Mouse (Mus musculus): ENCODE data around the gene Hnrnph1.

Hnrnph1 gene

DNA sequence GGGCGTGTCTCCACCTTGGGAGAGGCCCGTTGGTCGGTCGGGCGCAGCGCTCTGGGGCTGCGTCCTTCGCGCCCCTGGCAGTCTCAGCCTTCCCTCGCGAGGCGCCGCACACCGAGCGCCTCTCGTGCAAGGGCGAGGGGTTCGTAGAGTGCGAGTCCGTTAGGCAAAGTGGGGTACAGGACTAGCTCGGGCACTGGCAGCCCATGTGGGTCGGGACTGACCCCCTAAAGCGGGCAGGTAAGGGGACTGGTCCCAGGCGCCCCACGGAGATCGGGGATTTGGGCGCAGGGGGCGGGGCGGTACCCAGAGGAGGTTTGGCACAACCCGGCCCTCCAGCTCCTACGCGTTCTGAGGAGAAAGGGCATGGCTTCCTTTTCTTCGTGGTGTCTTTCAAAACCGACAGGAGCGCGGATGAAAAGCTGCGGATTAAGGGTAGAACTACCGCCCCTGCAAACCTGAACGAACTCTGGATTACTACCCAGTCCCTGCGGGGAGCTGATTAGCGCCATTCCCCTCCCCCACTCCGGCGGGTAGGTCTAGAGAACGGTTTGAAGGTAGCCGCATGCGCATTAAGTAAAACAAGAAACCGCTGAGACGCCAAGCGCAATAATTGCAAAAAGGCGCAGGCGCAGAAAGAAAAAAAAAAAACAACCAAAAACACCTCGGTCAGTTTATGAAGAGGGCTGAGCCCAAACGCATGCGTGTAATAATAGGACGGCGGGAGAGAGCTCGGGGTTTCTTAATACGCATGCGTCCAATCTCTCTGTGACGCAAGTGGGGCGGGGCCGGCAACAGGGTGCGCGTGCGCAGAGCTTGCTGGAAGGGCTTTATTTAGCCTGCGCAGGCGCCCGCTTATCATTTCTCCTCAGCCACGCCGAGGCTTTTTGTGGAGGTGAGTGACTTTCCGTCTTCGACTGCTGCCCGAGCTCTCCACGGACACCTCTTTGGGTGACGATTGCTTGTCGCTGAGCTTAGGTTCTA, at the start of gene Hnrnph1:
Hnrnph1 (plus strand) TSS at position 80 of the 981 bp plus-strand sequence.
- peak; percentile 100 for DNase-seq

DNA sequence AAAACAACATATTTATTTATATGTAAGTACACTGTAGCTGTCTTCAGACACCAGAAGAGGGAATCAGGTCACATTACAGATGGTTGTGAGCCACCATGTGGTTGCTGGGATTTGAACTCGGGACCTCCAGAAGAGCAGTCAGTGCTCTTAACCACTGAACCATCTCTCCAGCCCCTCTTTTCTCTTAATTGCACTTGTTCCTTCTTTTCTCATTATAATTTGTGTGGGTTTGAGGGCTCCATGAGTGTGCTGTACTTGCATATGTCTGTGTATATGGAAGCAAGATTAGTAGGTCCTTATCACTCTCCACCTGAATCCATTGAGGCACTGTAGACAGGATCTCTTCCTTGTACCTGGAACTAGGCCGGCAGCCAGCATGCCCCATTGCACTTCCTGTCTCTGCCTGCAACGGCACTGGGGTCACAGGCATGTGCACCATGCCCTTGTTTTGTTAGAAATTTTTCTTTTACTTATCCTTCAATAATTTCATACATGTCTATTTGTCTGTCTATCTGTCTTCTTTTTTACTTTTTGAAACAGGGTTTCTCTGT, 48.6 kb upstream of the Hnrnph1 start:
- peak; percentile 42 for DNase-seq

DNA sequence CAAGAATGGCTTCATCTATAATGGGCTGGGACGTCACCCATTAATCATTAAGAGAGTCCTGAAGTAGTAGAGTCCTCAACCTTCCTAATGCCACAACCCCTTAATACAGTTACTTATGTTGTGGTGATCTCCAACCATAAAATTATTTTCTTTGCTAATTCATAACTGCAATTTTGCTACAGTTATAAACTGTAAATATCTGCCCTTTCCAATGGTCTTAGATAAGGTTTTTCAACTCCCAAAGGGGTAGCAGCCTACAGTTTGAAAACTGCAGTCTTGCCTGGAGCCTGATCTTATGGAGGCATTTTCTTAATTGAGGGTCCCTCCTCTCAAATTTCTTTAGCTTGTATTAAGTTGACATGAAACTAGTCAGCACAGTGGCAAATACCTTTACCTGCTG, 47.4 kb upstream of the Hnrnph1 start:
- DNase-seq: peak; percentile 1

DNA sequence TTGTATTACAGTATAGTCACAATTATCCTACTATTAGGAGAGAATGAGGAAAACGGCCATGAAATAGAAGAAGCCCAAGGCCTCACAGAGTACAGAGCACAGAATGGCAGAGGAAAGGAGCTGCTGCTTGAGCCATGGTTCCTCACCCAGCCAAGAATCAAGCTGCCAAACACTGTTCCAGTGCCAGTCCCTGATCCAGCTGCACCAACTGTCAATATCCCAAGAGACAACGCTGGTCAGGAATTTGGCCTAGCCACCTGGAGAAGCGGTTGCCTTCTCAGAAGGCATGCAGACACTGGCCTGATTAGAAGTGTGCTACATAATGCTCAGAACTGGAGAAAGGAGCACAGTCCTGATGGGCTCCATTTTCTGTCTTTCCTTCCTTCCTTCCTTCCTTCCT, 43.6 kb upstream of the Hnrnph1 start:
- peak; percentile 86 for DNase-seq

DNA sequence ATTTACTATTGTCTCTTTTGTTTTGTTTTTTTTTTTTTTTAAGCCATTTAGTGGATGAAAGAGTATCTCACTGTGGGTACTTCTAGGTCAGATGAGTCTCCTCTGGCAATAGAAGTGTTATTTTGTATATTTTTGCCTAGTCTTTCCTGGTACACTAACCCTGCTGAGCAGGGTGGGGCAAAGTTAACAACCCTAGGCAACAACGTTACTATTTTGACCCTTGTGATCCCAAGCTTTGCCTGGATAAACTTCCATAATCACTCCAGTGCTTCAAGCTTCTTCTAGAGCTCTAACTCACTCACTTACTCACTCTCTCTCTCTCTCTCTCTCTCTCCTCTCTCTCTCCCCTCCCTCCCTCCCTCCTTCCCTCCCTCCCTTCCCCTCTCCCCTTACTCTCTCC, 40.7 kb upstream of the Hnrnph1 start:
- DNase-seq: no peak

DNA sequence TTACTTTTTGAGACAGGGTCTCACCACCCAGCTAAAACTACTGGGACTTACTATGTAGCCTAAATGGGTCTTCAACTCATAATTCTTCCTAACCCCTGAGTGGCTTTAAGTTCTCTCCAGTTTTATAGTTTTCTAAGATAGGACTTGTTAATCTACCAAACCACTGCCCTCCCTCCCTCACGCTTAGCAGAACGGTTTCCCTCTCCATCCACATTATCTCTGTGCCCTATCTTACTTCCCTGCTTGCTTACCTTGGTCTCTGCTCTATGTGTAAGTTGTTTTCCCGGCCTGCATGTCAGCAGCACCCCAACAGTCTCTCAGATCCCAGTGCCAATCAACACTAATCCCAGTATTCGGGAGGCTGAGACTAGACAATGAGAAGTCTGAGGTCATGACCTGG, 39.9 kb upstream of the Hnrnph1 start:
- peak; percentile 80 for DNase-seq

DNA sequence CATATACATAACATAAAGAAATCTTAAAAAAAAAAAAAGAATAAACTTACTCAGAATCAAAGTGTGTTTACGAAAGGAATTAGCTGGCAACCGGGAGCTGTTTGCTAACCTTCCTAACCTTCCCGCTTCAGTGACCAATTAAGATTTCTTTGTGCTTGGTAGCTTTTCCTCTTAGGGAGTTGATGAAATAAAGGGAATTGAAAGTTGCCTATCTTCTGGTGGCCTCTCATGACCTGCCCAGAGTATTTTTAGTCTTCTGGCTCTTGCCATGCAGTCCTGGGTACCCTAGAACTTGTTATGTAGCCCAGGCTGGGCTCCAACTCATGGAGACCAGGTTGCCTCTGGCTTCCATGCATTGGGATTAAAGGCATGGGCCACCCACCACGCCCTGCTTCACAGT, 31.3 kb upstream of the Hnrnph1 start:
- peak; percentile 79 for DNase-seq

DNA sequence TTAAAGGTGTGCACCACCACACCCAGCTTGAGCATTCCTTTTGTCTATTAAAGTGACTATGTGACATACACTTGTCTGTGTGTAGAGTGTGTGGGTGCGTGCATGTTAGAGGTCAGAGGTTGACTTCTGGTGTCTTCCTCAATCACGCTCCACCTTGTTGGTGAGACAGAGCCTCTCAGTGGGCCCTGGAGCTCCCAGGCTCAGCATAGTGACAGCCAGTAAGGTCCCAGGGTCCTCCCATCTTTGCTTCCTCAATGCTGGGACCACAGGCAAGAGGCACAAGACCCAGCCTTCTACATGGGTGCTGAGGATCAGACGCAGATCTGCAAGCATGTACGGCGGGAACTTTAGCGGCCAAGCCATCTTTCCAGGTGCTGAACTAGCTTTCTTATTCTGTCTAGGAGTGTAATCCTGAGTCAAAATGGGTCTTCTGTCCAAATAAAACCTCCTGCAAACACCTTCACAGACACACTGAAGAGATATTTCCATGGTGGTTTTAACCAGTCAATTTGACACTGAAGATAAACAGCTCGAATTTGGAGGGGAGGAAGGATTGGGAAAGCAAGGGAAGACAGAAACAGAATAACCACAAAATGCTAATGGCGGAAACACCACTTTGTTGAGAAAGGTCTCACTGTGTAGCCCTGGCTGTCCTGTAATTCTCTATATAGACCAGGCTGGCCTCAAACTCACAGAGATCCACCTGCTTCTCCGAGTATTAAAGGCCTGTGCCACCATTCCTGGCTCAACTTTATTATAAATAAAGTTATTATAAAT, 30.3 kb upstream of the Hnrnph1 start:
- peak; percentile 76 for DNase-seq

DNA sequence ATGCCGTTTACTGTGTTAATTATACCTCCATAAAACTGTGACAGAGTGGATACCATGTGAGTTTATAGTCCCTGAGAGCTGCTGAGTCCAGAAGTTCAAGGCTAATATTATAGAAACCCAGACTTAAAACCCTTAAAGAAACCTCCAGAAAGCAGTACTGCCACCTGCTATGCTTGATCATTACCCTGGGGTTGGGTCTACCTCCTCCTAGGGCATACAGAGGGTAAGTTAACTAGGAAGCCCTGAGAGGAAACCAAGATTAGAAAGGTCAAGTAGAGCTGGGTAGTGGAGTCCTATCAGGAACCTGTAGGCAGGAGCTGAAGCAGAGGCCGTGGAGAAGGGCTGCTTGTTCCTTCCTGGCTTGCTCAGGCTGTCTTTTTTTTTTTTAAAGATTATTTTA, 24.6 kb upstream of the Hnrnph1 start:
- no peak for DNase-seq

DNA sequence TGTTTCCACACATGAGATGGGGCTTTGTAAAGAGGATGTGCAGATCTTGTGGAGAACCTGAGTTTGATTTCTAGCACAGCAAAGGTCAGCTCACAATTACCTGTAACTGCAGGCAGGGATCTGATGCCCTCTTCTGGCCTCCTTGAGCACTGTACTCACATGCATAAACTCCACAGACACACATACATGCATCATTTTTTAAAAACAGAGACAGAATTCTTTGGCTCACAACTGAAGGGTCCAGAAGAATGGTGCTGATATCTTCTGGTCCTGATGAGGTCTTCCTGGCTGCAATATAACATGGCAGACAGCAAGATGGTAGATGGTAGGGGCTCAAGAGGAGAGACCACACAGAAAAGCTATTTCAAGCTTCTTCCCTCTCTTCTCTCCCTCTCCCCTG, 22.6 kb upstream of the Hnrnph1 start, which contains the start of gene Cby3:
Cby3 (plus strand) TSS at position 301 of the 400 bp plus-strand sequence.
- DNase-seq: no peak

DNA sequence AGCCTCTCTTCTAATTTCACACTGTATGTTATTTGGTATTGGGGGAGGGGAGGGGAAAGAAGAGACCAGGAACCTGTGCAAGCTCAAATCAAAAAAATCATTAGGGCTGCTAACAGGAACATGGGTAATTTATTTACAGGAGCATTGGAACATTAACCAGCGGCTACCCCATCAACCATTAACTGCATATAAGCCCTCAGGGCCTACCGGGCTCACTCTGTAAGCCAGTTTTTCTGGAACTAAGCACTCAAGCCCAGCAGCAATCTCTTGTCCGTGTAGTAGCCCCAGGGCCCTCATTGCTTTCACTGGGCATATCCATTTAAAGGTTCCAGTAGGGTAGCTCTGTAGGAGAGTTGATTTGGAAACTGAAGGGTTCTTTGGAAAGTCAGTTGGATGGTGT, 21.9 kb upstream of the Hnrnph1 start:
- DNase-seq: no peak

DNA sequence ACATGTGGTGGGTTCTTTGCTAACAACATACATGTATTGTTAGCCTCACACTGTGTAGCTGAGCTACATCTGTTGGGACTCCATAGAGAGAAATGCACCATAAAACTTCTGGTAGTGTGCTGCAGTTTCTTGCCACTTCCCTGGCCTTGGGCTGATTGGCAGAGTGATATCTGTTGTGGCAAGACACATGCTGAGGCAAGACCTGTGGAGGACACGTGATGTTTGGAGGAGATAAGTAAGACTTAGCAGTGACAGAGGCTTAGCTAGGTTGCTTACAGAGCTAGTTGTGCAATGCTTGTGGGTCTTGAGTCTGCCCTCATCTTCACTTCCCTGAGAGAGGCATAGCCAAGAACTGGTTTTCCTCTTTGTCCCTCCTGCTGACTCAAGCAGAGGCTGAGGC, 21.4 kb upstream of the Hnrnph1 start:
- no peak for DNase-seq

DNA sequence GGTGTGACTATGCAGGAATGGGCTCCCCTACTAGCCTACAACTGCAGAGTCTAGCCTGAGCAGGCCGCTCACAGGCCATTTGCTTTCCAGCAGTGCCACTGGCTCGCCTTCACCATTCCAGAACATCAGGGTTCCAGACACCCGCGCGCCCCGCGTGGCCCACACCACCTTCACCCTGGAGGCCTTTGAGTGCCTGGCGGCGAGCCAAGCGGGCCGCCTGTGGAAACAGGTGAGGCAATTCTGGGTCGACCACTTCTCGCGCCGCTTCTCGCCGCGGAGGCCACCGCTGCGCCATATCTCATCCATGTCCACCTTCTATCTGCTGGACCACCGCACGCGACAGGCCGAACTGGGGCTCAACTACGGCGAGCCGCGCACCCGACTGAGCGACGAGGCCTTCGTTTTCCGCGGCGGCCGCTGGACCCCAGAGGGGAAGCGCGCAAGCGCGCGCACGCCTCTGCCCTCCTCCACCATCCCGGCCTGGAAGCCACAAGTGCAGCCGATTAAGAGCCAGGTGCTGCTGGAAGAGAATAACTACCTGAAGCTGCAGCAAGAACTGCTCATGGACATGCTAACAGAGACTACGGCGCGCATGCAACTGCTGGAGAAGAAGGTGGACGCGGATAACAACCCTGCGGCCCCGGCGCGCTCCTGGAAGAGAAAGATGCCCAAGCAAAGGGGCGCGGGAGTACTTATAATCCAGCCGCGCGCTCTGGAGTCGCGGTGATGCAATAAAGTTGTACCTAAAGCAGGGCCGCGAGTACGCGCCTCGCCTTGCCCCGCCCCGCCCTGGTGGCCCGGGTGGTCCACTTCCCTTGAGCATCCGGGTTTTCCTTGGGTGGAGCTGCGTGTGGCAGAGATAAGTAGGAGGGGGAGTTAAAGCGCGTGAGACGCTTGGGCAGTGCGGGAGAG, 17.6 kb upstream of the Hnrnph1 start:
- peak; percentile 92 for DNase-seq

DNA sequence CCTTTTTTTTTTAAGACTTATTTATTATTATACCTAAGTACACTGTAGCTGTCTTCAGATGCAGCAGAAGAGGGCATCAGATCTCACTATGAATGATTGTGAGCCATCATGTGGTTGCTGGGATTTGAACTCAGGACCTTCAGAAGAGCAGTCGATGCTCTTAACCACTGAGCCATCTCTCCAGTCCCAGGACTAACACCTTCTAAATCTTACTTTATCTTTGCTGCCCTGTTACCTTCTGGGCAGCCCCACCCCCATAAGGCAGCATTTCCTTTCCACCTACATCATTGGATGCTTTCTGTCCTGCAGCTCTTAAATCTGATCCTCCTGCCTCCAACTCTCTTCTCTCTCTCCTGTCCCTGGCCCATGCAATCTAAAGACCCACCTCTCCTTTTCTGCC, 15.5 kb upstream of the Hnrnph1 start:
- peak; percentile 36 for DNase-seq

DNA sequence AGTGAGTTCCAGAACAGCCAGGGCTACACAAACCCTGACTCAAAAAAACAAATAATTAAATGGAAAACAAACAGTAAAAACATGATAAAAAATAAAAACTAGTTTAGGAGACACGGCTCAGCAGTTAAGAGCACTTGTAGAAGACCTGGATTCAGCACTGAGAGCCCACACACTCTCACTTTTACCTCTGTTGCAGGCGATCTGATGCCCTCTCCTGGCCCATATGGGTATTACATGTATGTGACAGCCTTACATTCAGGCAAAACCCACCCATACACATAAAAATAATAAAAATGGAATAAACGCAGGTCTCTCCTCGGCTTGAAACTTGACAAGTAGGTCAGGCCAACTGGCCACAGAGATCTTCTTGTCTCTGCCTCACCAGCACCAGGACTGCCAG, 12.2 kb upstream of the Hnrnph1 start:
- peak; percentile 92 for DNase-seq

DNA sequence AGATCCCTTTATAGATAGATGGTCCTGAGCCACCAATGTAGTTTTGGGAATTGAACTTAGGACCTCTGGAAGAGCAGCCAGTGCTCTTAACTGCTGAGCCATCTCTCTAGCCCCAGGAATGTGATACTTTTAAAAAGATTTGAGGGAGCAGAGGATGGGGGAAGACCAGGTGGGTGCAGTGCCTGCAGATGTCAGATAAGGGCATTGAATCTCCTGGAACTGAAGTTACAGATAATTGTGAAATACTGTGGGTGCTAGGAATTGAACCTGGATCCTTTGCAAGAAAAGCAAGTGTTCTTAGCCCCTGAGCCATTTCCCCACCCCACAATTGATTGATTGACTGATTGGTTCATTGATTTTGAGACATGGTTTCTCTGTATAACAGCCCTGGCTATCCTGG, 11.5 kb upstream of the Hnrnph1 start:
- no peak for DNase-seq

DNA sequence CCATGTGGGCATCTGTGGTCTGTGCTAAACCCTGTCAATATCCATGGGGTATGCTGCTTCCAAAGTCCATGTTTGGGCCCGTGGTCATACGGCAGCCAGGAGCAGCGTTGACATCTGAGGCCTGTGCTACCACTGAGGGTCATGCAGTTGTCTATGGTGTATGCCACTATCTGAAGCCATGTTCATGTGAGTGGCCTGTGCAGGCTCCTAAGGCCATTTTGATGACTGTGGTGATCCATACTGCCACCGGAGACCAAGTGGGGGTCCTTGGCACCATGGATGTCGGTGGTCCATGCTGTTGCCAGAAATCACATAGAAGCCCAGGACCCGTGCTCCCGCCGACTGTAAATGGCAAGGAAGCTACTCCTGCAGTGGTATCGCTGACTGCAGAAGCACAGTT, 9.3 kb upstream of the Hnrnph1 start:
- DNase-seq: peak; percentile 85

DNA sequence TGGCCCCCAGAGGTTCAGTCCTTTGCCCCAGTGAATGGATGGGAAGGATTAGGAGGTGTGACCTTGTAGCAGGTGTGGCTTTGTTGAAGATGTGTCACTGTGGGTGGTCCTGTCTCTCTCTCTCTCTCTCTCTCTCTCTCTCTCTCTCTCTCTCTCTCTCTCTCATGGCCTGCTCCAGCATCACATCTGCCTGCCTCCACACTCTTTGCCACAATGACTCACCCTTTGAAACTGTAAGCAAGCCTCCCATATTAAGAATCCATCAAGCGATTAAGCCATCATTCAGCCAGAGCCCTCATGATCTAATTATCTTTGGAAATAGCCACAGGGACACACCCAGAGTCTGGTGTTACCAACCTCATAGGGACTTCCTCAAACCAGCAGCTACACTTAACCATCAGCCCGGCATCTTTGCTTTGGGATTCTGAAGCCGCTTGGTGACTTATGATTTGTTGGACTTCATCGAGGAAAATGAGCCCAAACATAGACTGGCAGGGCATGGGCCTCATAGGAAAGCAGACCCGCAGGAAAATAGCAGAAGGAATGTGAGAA, 7.4 kb upstream of the Hnrnph1 start:
- peak; percentile 81 for DNase-seq

DNA sequence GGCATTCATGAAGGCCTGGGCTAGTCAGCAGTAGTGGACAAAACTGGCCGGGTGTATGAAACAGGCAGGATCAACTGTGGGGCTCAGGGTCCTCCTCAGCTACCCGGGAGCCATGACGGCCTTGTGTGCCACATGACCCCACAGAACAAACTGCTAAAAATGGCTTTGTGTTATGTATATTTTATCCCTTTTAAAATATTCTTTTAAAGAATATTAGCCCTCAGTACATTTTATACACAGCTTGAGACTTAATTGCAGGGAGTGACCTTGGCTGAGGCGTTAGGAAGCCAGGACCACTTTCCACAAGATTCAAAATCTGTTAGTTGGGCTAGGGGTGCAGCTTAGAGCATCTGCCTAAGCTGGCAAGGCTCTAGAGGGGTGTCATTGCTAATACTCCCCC, 5.8 kb upstream of the Hnrnph1 start:
- DNase-seq: peak; percentile 90

DNA sequence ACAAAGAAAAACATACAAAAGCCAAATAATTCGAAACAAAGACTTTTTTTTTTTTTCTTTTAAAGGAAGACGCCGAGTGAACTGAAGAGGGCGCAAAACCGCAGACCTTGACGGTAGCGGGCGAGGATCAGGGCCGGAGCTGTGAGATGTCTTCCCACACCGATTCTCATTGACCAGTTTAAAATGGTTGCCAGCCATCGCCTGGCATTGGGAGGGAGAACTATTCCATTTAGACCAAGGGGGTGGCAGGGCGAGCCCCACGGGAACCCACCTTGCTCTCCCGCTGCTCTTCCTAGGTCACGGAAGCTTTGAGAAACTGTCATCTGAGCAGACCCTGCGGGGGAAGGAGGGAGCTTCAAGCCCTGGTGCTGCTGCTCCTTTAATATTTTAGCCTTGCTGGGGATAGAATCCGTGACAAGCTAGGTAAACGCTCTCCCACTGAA, 5.4 kb upstream of the Hnrnph1 start:
- peak; percentile 90 for DNase-seq

DNA sequence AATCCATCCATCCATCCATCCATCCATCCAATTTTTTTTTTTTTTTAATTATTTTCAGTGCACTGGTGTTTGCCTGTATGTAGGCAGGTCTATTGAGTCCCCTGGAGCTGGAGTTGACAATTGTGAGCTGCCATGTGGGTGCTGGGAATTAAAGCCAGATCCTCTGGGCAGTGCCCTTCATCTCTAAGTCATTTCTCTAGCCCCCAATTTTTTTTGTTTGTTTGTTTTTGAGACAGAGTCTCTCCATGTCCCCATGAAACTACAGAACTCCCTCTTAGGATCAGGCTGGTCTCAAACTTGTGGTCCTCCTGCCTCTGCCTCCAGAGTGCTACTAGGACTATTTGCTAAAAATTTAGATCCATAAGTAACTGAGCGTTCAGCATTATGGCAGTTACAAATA, 4.9 kb upstream of the Hnrnph1 start:
- DNase-seq: peak; percentile 51

DNA sequence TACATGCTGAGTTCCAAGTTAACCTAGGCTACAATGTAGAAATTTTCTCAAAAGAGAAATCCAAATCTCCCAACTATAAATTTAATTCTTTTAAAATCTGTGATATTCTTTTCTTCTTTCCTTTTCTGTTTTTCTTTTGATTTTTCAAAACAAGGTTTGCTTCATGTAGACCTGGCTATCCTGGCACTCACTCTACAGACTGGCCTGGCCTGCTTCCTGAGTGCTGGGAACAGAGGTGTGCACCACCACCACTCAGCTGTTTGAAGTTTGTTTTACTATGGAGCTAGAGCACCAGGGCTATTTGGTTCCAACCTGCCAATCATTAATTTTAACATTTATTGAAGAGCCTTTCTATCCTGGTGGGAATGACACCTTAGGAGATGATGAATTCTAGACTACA, 3.7 kb upstream of the Hnrnph1 start:
- peak; percentile 75 for DNase-seq

All from heart, adult 11 months (tissue).